Mouse (Mus musculus): ENCODE measurements around the gene Phf13. TPM values are rescaled to one million over a fixed set of nuclear protein-coding genes. Genes with fewer than 3 reads are reported as not detected.

The Phf13 gene
- polyA plus RNA-seq (2017; shearing (Covaris generic)), result 51.7 TPM

DNA sequence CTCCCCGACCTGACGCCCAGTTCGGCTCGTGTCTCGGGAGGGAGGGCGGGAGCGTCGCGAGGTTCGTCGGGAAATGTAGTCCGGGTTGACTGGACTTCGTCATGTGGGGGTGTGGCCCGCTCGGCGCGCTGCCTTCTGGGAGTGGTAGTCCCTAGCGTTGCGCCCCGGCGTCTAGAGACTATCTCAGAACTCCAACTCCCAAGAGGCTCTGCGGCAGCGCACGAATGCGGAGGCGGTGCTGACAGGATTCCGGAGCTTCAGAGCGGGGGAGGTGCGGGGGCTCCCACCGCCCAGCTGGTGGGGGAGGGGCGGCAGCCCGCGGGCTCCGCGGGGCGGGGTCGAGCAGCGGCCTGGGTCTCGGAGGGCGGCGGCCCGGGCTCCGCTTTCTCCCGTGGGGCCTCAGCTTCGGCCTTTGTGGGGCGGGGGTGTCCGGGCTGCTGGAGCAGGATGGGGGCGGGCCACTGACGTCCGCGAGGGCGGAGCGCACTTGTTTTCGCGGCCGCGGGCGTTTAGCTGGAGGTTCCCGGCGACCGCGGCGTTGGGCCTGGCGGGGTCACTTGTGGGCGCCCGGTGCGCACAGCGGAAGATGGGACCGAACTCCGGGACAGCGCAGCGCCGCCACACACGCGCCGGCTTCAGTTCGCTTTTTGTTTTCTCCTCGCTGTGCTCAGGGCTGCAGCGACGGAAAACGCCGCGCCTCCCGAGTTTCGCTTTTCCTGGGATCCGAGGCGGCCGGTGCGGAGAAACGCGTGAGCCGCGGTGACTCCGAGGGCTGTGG is at the start of gene Phf13:
TSS of gene Phf13 (minus strand) at position 86 of the 778 bp plus-strand sequence.

GRCm38 (mm10) chr4:152038985-152039830 is 43.1 kb upstream of the Phf13 start, which contains the start of gene Nol9:
Nol9 (plus strand) TSS chr4:152039321.

GRCm38 (mm10) chr4:152038225-152038984 is 42.3 kb upstream of the Phf13 start, which contains the start of gene Tas1r1:
Tas1r1 (minus strand) TSS chr4:152038568.

GRCm38 (mm10) chr4:152027524-152027923 is 31.5 kb upstream of the Phf13 start, which contains the start of gene Zbtb48:
Zbtb48 (minus strand) TSS chr4:152027671.

GRCm38 (mm10) chr4:152008622-152009075 is 12.6 kb upstream of the Phf13 start, which contains the start of gene Klhl21:
Klhl21 (plus strand) TSS chr4:152008803.

DNA sequence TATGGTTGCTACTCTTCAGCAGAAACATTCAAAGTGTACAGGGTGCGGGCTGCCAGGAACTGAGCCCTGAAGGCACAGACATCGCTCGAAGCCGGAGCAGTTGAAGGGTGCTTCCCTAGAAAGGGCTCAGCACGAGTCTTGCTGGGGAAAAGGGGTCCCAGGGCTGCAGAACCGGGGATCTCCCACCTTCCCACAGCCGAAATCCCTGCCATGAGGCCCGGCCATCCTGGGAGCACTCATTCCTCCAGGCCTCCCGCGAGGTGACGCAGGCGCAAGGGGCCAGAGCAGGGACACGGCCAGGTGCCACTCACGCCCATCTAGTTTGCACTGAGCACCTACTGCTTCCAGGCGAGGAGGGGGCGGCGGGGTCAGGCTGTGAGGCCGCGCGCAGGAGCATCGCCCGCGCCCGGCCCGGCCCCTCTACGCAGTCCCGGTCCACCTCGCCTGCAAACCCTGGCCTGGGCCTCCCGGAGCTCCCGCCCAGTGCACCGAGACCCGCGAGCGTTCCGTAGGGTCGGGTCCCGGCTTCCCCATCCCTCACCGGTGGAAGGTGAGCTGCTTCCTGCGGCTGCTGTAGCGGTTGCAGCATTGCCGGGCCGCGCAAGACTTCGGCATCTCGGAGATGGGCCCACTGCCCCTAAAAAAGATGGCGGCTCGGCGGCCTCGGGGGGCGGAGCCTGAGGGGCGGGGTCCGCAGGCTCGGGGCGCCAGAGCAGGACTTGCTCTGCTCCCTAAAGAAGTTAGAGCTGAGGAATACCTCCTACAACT is 7.5 kb downstream of the Phf13 start, which contains the start of gene Thap3:
TSS of gene Thap3 (minus strand) at position 656 of the 768 bp plus-strand sequence.

Other genes starting within 250 kb of the Phf13 start
- 39.9 TPM for gene Camta1, start 134.4 kb downstream of the Phf13 start, polyA plus RNA-seq (2017; shearing (Covaris generic))
- gene Dnajc11, start 62.6 kb downstream of the Phf13 start, polyA plus RNA-seq (2017; shearing (Covaris generic)), result 34.3 TPM
- gene Thap3, start 7.3 kb downstream of the Phf13 start, polyA plus RNA-seq (2017; shearing (Covaris generic)), result 85.0 TPM
- gene Klhl21, start 12.5 kb upstream of the Phf13 start, polyA plus RNA-seq (2017; shearing (Covaris generic)), result 37.8 TPM
- 23.0 TPM for gene Zbtb48, start 31.4 kb upstream of the Phf13 start, polyA plus RNA-seq (2017; shearing (Covaris generic))
- gene Tas1r1, start 42.3 kb upstream of the Phf13 start, polyA plus RNA-seq (2017; shearing (Covaris generic)), result not detected
- 40.1 TPM for gene Nol9, start 43.1 kb upstream of the Phf13 start, polyA plus RNA-seq (2017; shearing (Covaris generic))
- 5.4 TPM for gene Plekhg5, start 76.2 kb upstream of the Phf13 start, polyA plus RNA-seq (2017; shearing (Covaris generic))
- gene Tnfrsf25, start 119.7 kb upstream of the Phf13 start, polyA plus RNA-seq (2017; shearing (Covaris generic)), result 177 TPM
- 38.1 TPM for gene Espn, start 156.1 kb upstream of the Phf13 start, polyA plus RNA-seq (2017; shearing (Covaris generic))
- gene Hes2, start 162.6 kb upstream of the Phf13 start, polyA plus RNA-seq (2017; shearing (Covaris generic)), result not detected
- 88.1 TPM for gene Acot7, start 181.9 kb upstream of the Phf13 start, polyA plus RNA-seq (2017; shearing (Covaris generic))